Mouse (Mus musculus): ENCODE results near the gene Terb2. TPM values are rescaled to one million over a fixed set of nuclear protein-coding genes. Genes with fewer than 3 reads are reported as not detected.

The Terb2 gene
- polyA plus RNA-seq, 1 experiment from 2014 or later, result not detected

DNA sequence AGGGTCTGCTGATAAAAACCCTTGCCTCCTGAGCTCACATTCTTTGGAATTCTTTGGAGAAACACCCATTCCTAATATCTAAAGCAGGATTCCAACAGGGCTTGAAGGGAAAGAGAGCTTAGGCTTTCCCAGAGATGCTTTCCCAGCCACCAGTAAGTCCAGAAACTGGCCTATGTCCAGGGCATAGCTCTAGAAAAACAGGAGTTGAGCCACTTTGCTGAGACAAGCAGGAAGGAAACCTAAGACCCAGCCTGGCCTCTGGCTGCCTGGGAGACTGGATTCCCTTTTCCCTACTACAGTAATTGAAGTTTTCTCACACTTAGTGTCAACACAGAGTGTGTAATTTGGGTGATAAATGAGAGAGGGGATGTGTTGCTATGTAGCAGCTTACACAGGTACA, 50.2 kb downstream of the Terb2 start:
- H3K9ac ChIP-seq, result no peak overlapping the region
- no peak for ATAC-seq (ENCODE audit: low FRiP score)
- no peak overlapping the region for H3K4me2 ChIP-seq
- H3K36me3 ChIP-seq (replicated peaks), result no peaks in the 10 kb centered on the region
- no peaks in the 10 kb centered on the region for H3K9me3 ChIP-seq
- H3K27ac ChIP-seq, result no peak overlapping the region
- peaks cover 9% of the 10 kb centered on the region; the same call in 1 of the 2 replicates for H3K4me1 ChIP-seq
- H3K27me3 ChIP-seq, result 0 out of 2 replicates have a peak, but pooled peaks cover 4% of the 10 kb centered on the region
- H3K4me3 ChIP-seq (replicated peaks), result no peak overlapping the region

DNA sequence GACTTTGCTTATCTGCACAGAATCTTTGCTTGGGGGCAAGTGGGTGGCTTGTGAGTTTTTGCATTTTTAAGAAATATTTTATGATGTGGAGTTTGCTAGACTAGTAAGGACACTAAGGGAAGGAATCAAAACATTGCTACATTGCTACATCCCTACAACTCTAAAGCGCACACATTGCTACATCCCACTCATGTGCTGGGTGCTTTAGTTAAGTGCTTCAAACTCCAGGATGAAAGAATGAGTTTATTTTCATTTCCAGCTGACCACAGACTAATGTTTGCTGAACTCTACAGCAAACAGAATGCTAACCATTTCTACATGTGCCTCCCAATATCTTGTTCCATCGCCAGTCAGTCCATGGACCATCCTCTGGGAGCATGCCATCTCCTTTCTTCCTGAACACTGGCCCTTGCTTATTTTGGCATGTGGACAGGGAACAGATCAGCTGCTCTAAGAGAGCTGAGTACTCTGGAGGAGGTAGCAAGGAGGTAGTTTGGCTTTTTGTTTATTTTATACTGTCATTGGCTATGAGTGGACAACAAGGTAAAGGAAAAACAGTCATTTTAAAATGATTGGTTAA, 51.9 kb downstream of the Terb2 start:
- WGBS, result 92% methylated on average over 2 of the region's 2 CpGs
- Histone ChIP-seq H3K9ac (no peak overlapping the region), H3K9me3 (no peaks in the 10 kb centered on the region), H3K36me3 (replicated peaks) (no peaks in the 10 kb centered on the region), H3K27ac (no peak overlapping the region), H3K4me3 (replicated peaks) (no peak overlapping the region), H3K4me2 (no peak overlapping the region), H3K27me3 (0 out of 2 replicates have a peak, but pooled peaks cover 4% of the 10 kb centered on the region), H3K4me1 (peaks cover 9% of the 10 kb centered on the region; the same call in 1 of the 2 replicates)
- ATAC-seq (ENCODE audit: low FRiP score), result no peak

DNA sequence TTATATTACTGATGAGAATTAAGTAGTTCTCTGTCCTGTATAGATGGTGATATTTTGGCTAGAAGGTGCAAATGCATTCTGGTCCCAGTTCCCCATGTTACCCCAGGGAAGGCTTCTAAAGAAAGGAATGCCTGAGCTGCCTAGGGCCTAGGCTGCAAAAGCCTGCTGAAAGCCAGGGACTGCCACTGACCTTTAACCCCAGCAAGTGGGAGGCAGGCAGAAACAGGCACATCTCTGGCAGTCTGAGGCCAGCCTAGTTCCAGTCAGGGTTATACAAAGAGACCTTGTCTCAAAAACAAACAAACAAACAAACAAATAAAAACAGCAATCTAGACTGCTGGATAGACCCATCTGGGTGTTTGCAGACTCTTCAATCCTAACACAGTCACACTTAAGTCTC, 54.7 kb downstream of the Terb2 start:
- no peak overlapping the region for H3K9ac ChIP-seq
- 0 out of 2 replicates have a peak, but pooled peaks cover under 1% of the 10 kb centered on the region for H3K27me3 ChIP-seq
- no peaks in the 10 kb centered on the region for H3K9me3 ChIP-seq
- no peaks in the 10 kb centered on the region for H3K4me1 ChIP-seq
- no peak for ATAC-seq (ENCODE audit: low FRiP score)
- no peaks in the 10 kb centered on the region for H3K36me3 ChIP-seq (replicated peaks)
- H3K4me3 ChIP-seq (replicated peaks), result no peak overlapping the region
- no peak overlapping the region for H3K4me2 ChIP-seq
- H3K27ac ChIP-seq, result no peak overlapping the region

DNA sequence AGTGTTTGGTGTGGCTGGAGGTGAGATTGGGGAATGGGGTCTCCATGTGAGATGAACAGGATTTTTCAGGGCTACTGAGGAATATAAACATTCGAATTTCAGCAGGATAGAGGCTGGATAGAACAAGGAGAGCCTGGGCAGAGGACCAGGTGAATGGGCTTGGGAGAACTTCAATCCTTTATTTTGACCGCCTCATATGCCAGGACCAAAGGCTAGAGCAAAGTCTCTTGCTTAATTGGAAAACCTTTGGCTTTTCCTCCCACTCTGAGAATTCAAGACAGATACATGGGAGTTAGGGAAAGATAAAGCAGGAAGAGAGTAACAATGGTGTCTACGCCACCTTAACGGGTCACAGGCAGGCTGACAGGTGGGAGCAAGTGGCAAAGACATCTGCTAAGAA, 55.2 kb downstream of the Terb2 start:
- Histone ChIP-seq H3K27ac (no peak overlapping the region), H3K36me3 (replicated peaks) (no peaks in the 10 kb centered on the region), H3K9ac (no peak overlapping the region), H3K27me3 (no peaks in the 10 kb centered on the region), H3K9me3 (no peaks in the 10 kb centered on the region), H3K4me1 (no peaks in the 10 kb centered on the region), H3K4me3 (replicated peaks) (no peak overlapping the region), H3K4me2 (no peak overlapping the region)
- 89% methylated on average over 4 of the region's 4 CpGs for WGBS
- ATAC-seq (ENCODE audit: low FRiP score), result no peak

DNA sequence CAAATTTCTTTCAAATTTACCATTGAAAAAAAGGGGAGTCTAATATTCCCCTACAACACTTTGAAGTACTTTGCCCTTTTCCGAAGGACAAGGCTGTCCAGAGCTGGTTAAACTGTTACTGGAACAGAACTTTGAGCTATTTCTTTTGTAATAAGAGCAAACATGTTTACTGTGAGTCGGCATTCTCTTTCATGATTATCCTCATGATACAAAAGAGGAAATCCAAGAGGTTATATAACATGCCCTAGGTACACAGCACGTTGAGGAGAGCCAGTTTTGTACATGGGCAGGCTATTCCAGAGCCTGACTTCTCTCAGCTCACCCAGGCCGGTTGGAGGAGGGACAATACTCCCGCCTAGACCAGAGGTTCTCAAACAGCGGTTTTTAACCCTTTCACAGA, 55.9 kb downstream of the Terb2 start:
- Histone ChIP-seq H3K27me3 (no peaks in the 10 kb centered on the region), H3K36me3 (replicated peaks) (no peaks in the 10 kb centered on the region), H3K4me2 (no peak overlapping the region), H3K27ac (no peak overlapping the region), H3K4me3 (replicated peaks) (no peak overlapping the region), H3K4me1 (no peaks in the 10 kb centered on the region), H3K9ac (no peak overlapping the region), H3K9me3 (no peaks in the 10 kb centered on the region)
- no peak for ATAC-seq (ENCODE audit: low FRiP score)
- 74% methylated on average over 6 of the region's 6 CpGs for WGBS

DNA sequence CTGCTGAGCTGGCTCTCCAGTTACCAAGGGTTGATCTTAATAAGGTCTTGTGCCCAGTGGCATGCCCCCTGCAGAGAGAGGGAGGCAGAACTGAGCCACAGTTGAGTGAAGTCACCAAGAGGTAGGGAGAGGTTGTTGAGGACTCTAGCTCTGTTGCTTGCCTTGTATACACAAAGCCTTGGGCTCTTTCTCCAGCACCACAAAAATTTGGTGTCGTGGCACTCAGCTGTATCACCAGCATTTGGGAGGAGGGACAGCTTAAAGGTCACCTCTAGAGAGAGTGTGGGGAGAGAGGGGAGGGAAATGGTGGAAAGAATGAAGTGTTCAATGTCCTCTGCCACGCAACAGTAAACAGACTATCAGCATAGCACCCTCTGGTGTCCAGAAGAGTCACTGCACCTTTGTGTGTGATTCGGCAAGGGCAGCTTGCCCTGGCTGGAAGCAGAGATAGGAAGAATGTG, 57.6 kb downstream of the Terb2 start:
- H3K4me1 ChIP-seq, result no peaks in the 10 kb centered on the region
- no peaks in the 10 kb centered on the region for H3K9me3 ChIP-seq

DNA sequence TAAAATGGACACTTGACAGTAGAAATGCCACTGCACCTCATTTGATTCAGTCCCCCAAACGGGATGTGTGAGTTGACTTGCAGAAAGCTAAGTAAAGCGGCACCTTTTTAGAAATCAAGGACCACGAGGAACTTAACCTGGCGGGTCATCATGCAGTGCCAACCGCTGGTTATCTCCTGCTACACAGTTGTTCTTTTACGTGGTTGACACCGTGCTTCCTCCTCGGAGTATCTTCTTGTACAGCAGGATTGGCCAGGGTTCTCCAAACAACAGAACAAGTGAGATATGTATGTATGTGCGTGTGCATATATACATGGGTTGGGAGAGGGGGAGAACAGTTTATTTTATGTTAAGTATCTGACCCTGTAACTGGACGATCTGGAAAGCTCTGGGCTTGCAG, 61.7 kb downstream of the Terb2 start:
- 91% methylated on average over 10 of the region's 10 CpGs for WGBS
- Histone ChIP-seq H3K4me3 (replicated peaks) (no peak overlapping the region), H3K9ac (no peak overlapping the region), H3K36me3 (replicated peaks) (no peaks in the 10 kb centered on the region; the same call in 1 of the 2 replicates), H3K9me3 (no peaks in the 10 kb centered on the region), H3K4me1 (no peaks in the 10 kb centered on the region), H3K27ac (no peak overlapping the region), H3K4me2 (no peak overlapping the region), H3K27me3 (no peaks in the 10 kb centered on the region)
- no peak for ATAC-seq (ENCODE audit: low FRiP score)

More for the DNA sequence above, 57.6 kb downstream of the Terb2 start:
- 6% methylated on average over 3 of the region's 3 CpGs for WGBS
- H3K4me2 ChIP-seq, result no peak overlapping the region
- no peak overlapping the region for H3K9ac ChIP-seq
- no peak overlapping the region for H3K27ac ChIP-seq
- peak; percentile 49; the same call in 1 of the 2 replicates for ATAC-seq (ENCODE audit: low FRiP score)
- H3K4me3 ChIP-seq (replicated peaks), result no peak overlapping the region
- no peaks in the 10 kb centered on the region for H3K27me3 ChIP-seq
- no peaks in the 10 kb centered on the region; the same call in 1 of the 2 replicates for H3K36me3 ChIP-seq (replicated peaks)

DNA sequence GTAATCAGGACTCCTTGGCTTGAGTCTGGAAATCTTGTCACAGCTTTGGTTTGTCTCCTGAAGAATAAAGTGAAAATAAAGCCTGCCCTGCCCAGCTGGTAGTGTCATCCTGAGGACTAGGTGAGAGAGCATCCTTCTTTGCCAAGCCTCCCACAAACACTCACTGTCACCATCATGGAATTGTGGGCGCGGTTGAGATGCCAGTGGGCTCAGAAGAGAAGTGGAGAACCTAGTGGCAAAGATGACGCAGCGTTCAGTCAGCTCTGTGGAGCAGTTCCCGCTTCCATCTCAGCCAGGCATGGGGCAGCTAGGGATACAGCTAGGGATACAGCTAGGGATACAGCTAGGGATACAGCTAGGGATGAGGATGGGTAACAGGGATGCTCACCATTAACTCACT, 69.9 kb downstream of the Terb2 start:
- Histone ChIP-seq H3K36me3 (replicated peaks) (no peaks in the 10 kb centered on the region; the same call in 1 of the 2 replicates), H3K27me3 (no peaks in the 10 kb centered on the region), H3K4me1 (no peaks in the 10 kb centered on the region), H3K4me3 (replicated peaks) (no peak overlapping the region), H3K9me3 (no peaks in the 10 kb centered on the region), H3K4me2 (no peak overlapping the region), H3K9ac (no peak overlapping the region), H3K27ac (no peak overlapping the region)
- 94% methylated on average over 5 of the region's 5 CpGs for WGBS
- no peak for ATAC-seq (ENCODE audit: low FRiP score)

Other genes with a start within 250 kb of the Terb2 start
- 73.0 and 78.9 TPM in 2 replicates for gene Ctdspl2, start 230.3 kb upstream of the Terb2 start, polyA plus RNA-seq (2016; fragmentation: Nextera tagmentation; extraction: Ambion mirVana)
- 0.54 and 0.56 TPM in 2 replicates for gene Mageb3, start 230.2 kb upstream of the Terb2 start, polyA plus RNA-seq (2016; fragmentation: Nextera tagmentation; extraction: Ambion mirVana)
- gene Eif3j1, start 157.7 kb upstream of the Terb2 start, polyA plus RNA-seq (2016; fragmentation: Nextera tagmentation; extraction: Ambion mirVana), result 13.1 and 14.4 TPM in 2 replicates
- gene Spg11, start 67.9 kb upstream of the Terb2 start, polyA plus RNA-seq (2016; fragmentation: Nextera tagmentation; extraction: Ambion mirVana), result 15.3 and 16.9 TPM in 2 replicates
- 80.0 and 89.6 TPM in 2 replicates for gene B2m, start 38.6 kb upstream of the Terb2 start, polyA plus RNA-seq (2016; fragmentation: Nextera tagmentation; extraction: Ambion mirVana)
- not detected in 2 replicates for gene Trim69, start 25.6 kb upstream of the Terb2 start, polyA plus RNA-seq (2016; fragmentation: Nextera tagmentation; extraction: Ambion mirVana)
- gene Patl2, start 83 bp upstream of the Terb2 start, polyA plus RNA-seq (2016; fragmentation: Nextera tagmentation; extraction: Ambion mirVana), result not detected in 2 replicates
- gene Sord, start 48.5 kb downstream of the Terb2 start, polyA plus RNA-seq (2016; fragmentation: Nextera tagmentation; extraction: Ambion mirVana), result 23.9 and 24.3 TPM in 2 replicates
- gene Duox2, start 112.2 kb downstream of the Terb2 start, polyA plus RNA-seq (2016; fragmentation: Nextera tagmentation; extraction: Ambion mirVana), result not detected in 2 replicates
- not detected in 2 replicates for gene Duoxa2, start 112.6 kb downstream of the Terb2 start, polyA plus RNA-seq (2016; fragmentation: Nextera tagmentation; extraction: Ambion mirVana)
- 0.17 TPM in 1 of 2 replicates, not detected in the other for gene Duoxa1, start 127.5 kb downstream of the Terb2 start, polyA plus RNA-seq (2016; fragmentation: Nextera tagmentation; extraction: Ambion mirVana)
- 0.04 and 0.08 TPM in 2 replicates for gene Duox1, start 129.4 kb downstream of the Terb2 start, polyA plus RNA-seq (2016; fragmentation: Nextera tagmentation; extraction: Ambion mirVana)
- gene Shf, start 182.9 kb downstream of the Terb2 start, polyA plus RNA-seq (2016; fragmentation: Nextera tagmentation; extraction: Ambion mirVana), result 5.1 and 6.8 TPM in 2 replicates
- gene Slc28a2, start 240.2 kb downstream of the Terb2 start, polyA plus RNA-seq (2016; fragmentation: Nextera tagmentation; extraction: Ambion mirVana), result not detected in 2 replicates